Mouse (Mus musculus) neural tube, embryonic 14.5 days (tissue): ENCODE measurements at regions not wholly inside any gene's neighbourhood (a gene's known extent, or its start where the extent isn't known, plus 50 kb on each side); places are given as distances from the start of the nearest gene placed in this dataset.

Experiments
- ATAC-seq: fragments of 200-750 bp; cut with Nextera tagmentation; 2 replicates; pipeline ENCODE4 v1.8.0; 2017; ENCODE audit warnings: low read depth, mild to moderate bottlenecking, moderate TSS enrichment, moderate library complexity
- H3K27ac ChIP-seq: fragments of 300-500 bp; sonication (generic); 2 replicates; pipeline ENCODE4 v1.5.1; 2014; ENCODE audit warnings: low read depth, mild to moderate bottlenecking, control low read depth, low read length, moderate library complexity, mixed read lengths
- H3K27me3 ChIP-seq: fragments of 300-500 bp; sonication (generic); 2 replicates; pipeline ENCODE4 v1.6.1; 2014; ENCODE audit warnings: low read length; ENCODE audit not compliant: control insufficient read depth, insufficient read depth
- H3K36me3 ChIP-seq: fragments of 300-500 bp; sonication (generic); 2 replicates; pipeline ENCODE4 v1.6.1; 2014; ENCODE audit warnings: low read length, mixed read lengths; ENCODE audit not compliant: control insufficient read depth, insufficient read depth
- H3K4me1 ChIP-seq: fragments of 300-500 bp; sonication (generic); 2 replicates; pipeline ENCODE4 v1.6.1; 2014; ENCODE audit warnings: low read length; ENCODE audit not compliant: control insufficient read depth, insufficient read depth
- H3K4me2 ChIP-seq: fragments of 300-500 bp; sonication (generic); 2 replicates; pipeline ENCODE4 v1.6.1; 2014; ENCODE audit warnings: mild to moderate bottlenecking, low read depth, low read length, control low read depth
- H3K4me3 ChIP-seq: fragments of 300-500 bp; sonication (generic); 2 replicates; pipeline ENCODE4 v1.5.1; 2014; ENCODE audit warnings: low read depth, low read length, control low read depth, mixed read lengths
- H3K9ac ChIP-seq: fragments of 300-500 bp; sonication (generic); replicated peaks from 2 replicates; pipeline ENCODE4 v1.6.1; 2014; ENCODE audit warnings: low read depth, mild to moderate bottlenecking, control low read depth, low read length, mixed read lengths
- H3K9me3 ChIP-seq: fragments of 300-500 bp; sonication (generic); 2 replicates; pipeline ENCODE4 v1.6.1; 2016; ENCODE audit warnings: low read length; ENCODE audit not compliant: control insufficient read depth
- WGBS: fragments of 180-500 bp; shearing (Covaris S2); extraction: QIAGEN DNeasy Blood & Tissue Kit; methylation state at CpG from one replicate; pipeline ENCODE4 v1.1.7; 2014; 5-methylcytosine and 5-hydroxymethylcytosine counted together

GRCm38 (mm10) chr3:37858624-37859302 lies 134.5 kb upstream of the Gm5148 start:
- 91% methylated on average over 6 of the region's 6 CpGs for WGBS
- Histone ChIP-seq H3K9ac (no peak overlapping the region), H3K9me3 (no peaks in the 10 kb centered on the region), H3K4me2 (no peak overlapping the region), H3K4me3 (no peak overlapping the region), H3K27ac (no peak overlapping the region), H3K4me1 (no peaks in the 10 kb centered on the region), H3K27me3 (no peaks in the 10 kb centered on the region), H3K36me3 (no peaks in the 10 kb centered on the region)
- ATAC-seq, result no peak

GRCm38 (mm10) chr3:37846191-37847003 lies 122.1 kb upstream of the Gm5148 start:
- Histone ChIP-seq H3K4me3 (no peak overlapping the region), H3K9me3 (no peaks in the 10 kb centered on the region), H3K9ac (no peak overlapping the region), H3K4me2 (no peak overlapping the region), H3K4me1 (no peaks in the 10 kb centered on the region), H3K36me3 (no peaks in the 10 kb centered on the region), H3K27ac (no peak overlapping the region), H3K27me3 (no peaks in the 10 kb centered on the region)
- ATAC-seq, result no peak
- WGBS, result 72% methylated on average over 3 of the region's 3 CpGs

DNA sequence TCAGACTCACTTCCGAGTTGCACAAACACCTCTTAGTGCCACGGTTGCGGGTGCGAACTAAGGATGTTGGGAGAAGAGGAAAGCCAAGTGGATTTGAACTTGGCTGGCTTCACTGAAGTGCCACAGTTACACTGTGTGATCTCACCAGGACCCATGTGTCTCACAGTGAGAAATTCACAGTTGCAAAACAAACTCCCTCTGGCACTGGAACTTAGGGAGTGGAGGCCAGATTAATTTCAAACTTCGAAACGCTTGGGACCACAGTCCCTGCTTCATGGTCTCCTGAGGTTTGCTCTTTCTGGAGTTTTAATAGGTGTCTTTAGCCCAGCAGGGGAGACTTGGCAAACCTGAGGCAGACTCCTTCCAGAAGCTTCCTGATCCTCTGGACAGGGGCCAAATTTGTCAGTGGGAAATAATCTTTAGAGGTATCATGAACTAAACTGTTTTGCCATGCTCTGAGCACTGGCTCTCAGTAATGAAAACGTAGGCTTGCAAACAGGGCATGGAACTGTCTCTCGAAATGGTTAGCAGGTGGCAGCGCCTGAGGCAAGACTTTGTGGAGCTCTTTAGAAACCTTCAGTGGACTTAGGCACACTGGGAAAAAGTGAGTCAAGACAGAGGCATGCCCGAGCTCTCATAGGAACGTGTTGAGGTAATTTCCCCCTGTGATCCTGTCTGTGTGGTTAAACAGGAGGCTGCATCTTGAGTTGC lies 121.2 kb upstream of the Gm5148 start:
- no peaks in the 10 kb centered on the region for H3K9me3 ChIP-seq
- 84% methylated on average over 11 of the region's 11 CpGs for WGBS
- no peak for ATAC-seq

DNA sequence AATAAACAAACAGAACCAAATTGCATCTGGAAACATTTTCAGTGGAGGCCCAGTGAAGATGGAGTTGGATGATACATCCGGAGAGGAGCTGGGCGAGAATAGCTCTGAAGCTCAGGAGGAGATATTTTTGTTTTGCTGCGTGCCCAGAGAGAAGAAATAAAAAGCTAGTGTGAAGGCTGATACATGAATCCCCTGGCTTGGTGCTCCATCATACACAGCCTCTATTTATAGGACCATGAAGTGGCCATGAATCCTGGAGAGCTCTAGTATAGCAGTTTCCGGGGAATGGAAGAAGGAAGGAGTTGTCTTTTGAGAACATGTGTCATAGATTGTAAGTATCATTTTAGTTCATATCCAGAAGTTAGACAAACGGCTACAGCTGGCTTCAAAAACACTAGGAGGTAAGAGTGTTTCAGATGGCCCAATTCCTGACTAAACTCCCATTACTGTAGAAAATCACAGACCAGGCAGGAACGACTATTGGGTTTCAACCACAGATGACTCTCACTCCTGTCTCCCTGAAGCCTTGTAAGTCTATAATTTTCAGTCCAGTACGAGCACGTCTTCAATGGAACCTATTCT lies 120.5 kb upstream of the Gm5148 start:
- WGBS, result 89% methylated on average over 8 of the region's 8 CpGs
- no peak overlapping the region for H3K27ac ChIP-seq

More for the DNA sequence above, 121.2 kb upstream of the Gm5148 start:
- H3K27ac ChIP-seq, result no peak overlapping the region
- H3K4me3 ChIP-seq, result no peak overlapping the region
- no peaks in the 10 kb centered on the region for H3K4me1 ChIP-seq
- H3K27me3 ChIP-seq, result no peaks in the 10 kb centered on the region
- no peaks in the 10 kb centered on the region for H3K36me3 ChIP-seq
- H3K9ac ChIP-seq, result no peak overlapping the region
- no peak overlapping the region for H3K4me2 ChIP-seq

DNA sequence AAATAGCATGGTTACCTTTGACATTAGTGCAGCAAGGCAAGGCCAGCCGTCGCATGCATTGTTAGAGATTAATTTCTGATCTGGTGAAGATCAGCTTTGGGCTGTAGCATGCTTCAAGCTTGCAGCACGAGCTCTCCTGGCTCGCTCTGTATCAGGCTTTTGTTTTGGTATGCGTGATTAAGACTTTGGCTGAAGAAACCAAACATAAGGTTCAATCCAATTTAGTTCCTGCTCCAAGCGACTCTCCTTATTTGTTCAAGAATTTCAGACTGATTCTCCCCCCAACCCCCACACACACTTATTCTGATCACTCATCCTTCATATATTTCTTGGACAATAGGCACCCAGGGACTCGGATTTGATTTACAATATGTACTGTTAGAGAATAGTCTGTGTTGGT lies 118.0 kb upstream of the Gm5148 start:
- Histone ChIP-seq H3K27me3 (no peaks in the 10 kb centered on the region), H3K9ac (no peak overlapping the region), H3K4me3 (no peak overlapping the region), H3K36me3 (no peaks in the 10 kb centered on the region), H3K9me3 (no peaks in the 10 kb centered on the region), H3K4me1 (no peaks in the 10 kb centered on the region), H3K27ac (no peak overlapping the region), H3K4me2 (no peak overlapping the region)
- 77% methylated on average over 7 of the region's 7 CpGs for WGBS
- no peak for ATAC-seq

More for the DNA sequence above, 120.5 kb upstream of the Gm5148 start:
- H3K4me3 ChIP-seq, result no peak overlapping the region
- no peak overlapping the region for H3K4me2 ChIP-seq
- no peaks in the 10 kb centered on the region for H3K9me3 ChIP-seq
- H3K4me1 ChIP-seq, result no peaks in the 10 kb centered on the region
- ATAC-seq, result no peak
- no peak overlapping the region for H3K9ac ChIP-seq
- H3K36me3 ChIP-seq, result no peaks in the 10 kb centered on the region
- no peaks in the 10 kb centered on the region for H3K27me3 ChIP-seq

DNA sequence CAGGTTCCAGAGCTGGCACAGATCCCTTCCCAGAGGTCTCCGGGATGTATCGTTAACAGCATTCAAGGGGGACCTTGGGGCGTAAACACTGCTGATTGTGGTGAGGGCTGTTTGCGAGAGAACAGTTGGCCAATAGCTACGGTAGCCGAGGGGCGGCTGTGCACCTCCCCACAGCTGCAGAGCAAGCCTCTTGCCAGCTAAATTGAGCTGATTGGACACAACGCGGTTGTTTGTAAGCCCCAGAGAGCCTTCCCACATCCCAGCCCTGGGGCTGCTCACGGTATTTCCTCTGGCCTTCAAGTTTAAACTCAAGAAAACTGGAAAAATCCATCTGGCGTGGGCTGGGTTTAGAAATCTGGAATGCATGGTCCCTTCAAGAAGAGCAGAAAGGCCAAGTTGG lies 114.6 kb upstream of the Gm5148 start:
- ATAC-seq, result no peak
- Histone ChIP-seq H3K36me3 (no peaks in the 10 kb centered on the region), H3K4me2 (no peak overlapping the region), H3K9me3 (no peaks in the 10 kb centered on the region), H3K9ac (no peak overlapping the region), H3K4me1 (no peaks in the 10 kb centered on the region), H3K27me3 (no peaks in the 10 kb centered on the region), H3K27ac (no peak overlapping the region), H3K4me3 (no peak overlapping the region)
- WGBS, result 68% methylated on average over 11 of the region's 11 CpGs

- no peaks in the 10 kb centered on the region for H3K9me3 ChIP-seq
- H3K4me3 ChIP-seq, result no peak overlapping the region
- no peak for ATAC-seq
- no peak overlapping the region for H3K4me2 ChIP-seq
- H3K27me3 ChIP-seq, result no peaks in the 10 kb centered on the region
- H3K27ac ChIP-seq, result no peak overlapping the region
- no peaks in the 10 kb centered on the region for H3K4me1 ChIP-seq
- 87% methylated on average over 5 of the region's 5 CpGs for WGBS
- H3K9ac ChIP-seq, result no peak overlapping the region
- no peaks in the 10 kb centered on the region for H3K36me3 ChIP-seq
Measured at GRCm38 (mm10) chr3:37836749-37837148, 112.5 kb upstream of the Gm5148 start.

- H3K4me1 ChIP-seq, result no peaks in the 10 kb centered on the region
- 90% methylated on average over 2 of the region's 2 CpGs for WGBS
- no peak overlapping the region for H3K4me3 ChIP-seq
- no peaks in the 10 kb centered on the region for H3K36me3 ChIP-seq
- H3K27ac ChIP-seq, result no peak overlapping the region
- H3K9me3 ChIP-seq, result no peaks in the 10 kb centered on the region
- H3K9ac ChIP-seq, result no peak overlapping the region
- no peaks in the 10 kb centered on the region for H3K27me3 ChIP-seq
- no peak overlapping the region for H3K4me2 ChIP-seq
- ATAC-seq, result no peak
Measured at GRCm38 (mm10) chr3:37835687-37836086, 111.4 kb upstream of the Gm5148 start.
